Mouse (Mus musculus): ENCODE measurements at regions not wholly inside any gene's neighbourhood (a gene's known extent, or its start where the extent isn't known, plus 50 kb on each side); places are given as distances from the start of the nearest gene placed in this dataset.
A peak's percentile ranks its signal among the peaks of the same experiment; 100 is the strongest.

- intact Hi-C loops (cut with DNase I; ENCODE audit: low total_unique reads): no loop called here
Measured at GRCm38 (mm10) chr11:110870133-110870532, 97.7 kb upstream of the Kcnj16 start.

GRCm38 (mm10) chr11:110874626-110875025 lies 93.2 kb upstream of the Kcnj16 start:
- peak; percentile 13 for DNase-seq
- intact Hi-C loops (cut with DNase I; ENCODE audit: low total_unique reads): no loop called here

More at GRCm38 (mm10) chr11:110870133-110870532, 97.7 kb upstream of the Kcnj16 start:
- no peak for DNase-seq

GRCm38 (mm10) chr11:110880971-110881370 lies 86.9 kb upstream of the Kcnj16 start:
- DNase-seq: no peak

GRCm38 (mm10) chr11:110889354-110890151 lies 78.3 kb upstream of the Kcnj16 start:
- intact Hi-C loops (cut with DNase I; ENCODE audit: low total_unique reads): no loop called here
- DNase-seq: no peak

More at GRCm38 (mm10) chr11:110880971-110881370, 86.9 kb upstream of the Kcnj16 start:
- intact Hi-C loops (cut with DNase I; ENCODE audit: low total_unique reads): no loop called here

- intact Hi-C loops (cut with DNase I; ENCODE audit: low total_unique reads): no loop called here
- no peak for DNase-seq
Measured at GRCm38 (mm10) chr11:110890411-110890810, 77.4 kb upstream of the Kcnj16 start.

- intact Hi-C loops (cut with DNase I; ENCODE audit: low total_unique reads): no loop called here
- no peak for DNase-seq
Measured at GRCm38 (mm10) chr11:110902918-110903317, 64.9 kb upstream of the Kcnj16 start.

All from gastrocnemius, postnatal 14 days (tissue).